Mouse (Mus musculus) liver (tissue): ENCODE data around the gene 3110018I06Rik.
A peak's percentile ranks its signal among the peaks of the same experiment; 100 is the strongest.

ENCODE experiments used
- DNase-seq: peaks from one replicate; pipeline ENCODE4 v3.0.0-alpha.2; 2020; ENCODE audit warnings: mixed read lengths

Gene 3110018I06Rik

GRCm38 (mm10) chr12:107488371-107488770 is at the start of gene 3110018I06Rik:
Gene 3110018I06Rik (plus strand): TSS chr12:107488632.
- no peak for DNase-seq

GRCm38 (mm10) chr12:107444681-107445080 is 43.8 kb upstream of the 3110018I06Rik start:
- DNase-seq, result no peak

- no peak for DNase-seq
These were observed 30.6 kb upstream of the 3110018I06Rik start for GRCm38 (mm10) chr12:107457835-107458234.

- DNase-seq, result peak; percentile 59
These were observed 23.7 kb upstream of the 3110018I06Rik start for GRCm38 (mm10) chr12:107464731-107465130.

- no peak for DNase-seq
These were observed 11.8 kb upstream of the 3110018I06Rik start for GRCm38 (mm10) chr12:107476441-107477291.

- no peak for DNase-seq
These were observed 9.1 kb upstream of the 3110018I06Rik start for GRCm38 (mm10) chr12:107479350-107479749.

- DNase-seq, result no peak
These were observed 5.4 kb upstream of the 3110018I06Rik start for GRCm38 (mm10) chr12:107483031-107483430.

- DNase-seq, result no peak
These were observed 2.9 kb downstream of the 3110018I06Rik start for GRCm38 (mm10) chr12:107491344-107491743.

GRCm38 (mm10) chr12:107496924-107497323 is 8.5 kb downstream of the 3110018I06Rik start:
- DNase-seq, result no peak

- DNase-seq, result no peak
These were observed 21.3 kb downstream of the 3110018I06Rik start for GRCm38 (mm10) chr12:107509661-107510237.

- DNase-seq, result no peak
These were observed 22.7 kb downstream of the 3110018I06Rik start for GRCm38 (mm10) chr12:107511112-107511511.

GRCm38 (mm10) chr12:107516265-107517217 is 28.1 kb downstream of the 3110018I06Rik start:
- no peak for DNase-seq

GRCm38 (mm10) chr12:107520941-107521340 is 32.5 kb downstream of the 3110018I06Rik start:
- DNase-seq, result no peak

- no peak for DNase-seq
These were observed 40.0 kb downstream of the 3110018I06Rik start for GRCm38 (mm10) chr12:107528346-107528880.

- no peak for DNase-seq
These were observed 44.4 kb downstream of the 3110018I06Rik start for GRCm38 (mm10) chr12:107532871-107533270.
